Mouse (Mus musculus) spleen, embryonic (tissue): ENCODE measurements around the gene Olfr1293-ps.

Source experiments
- CTCF ChIA-PET: fragments of 350-600 bp; sonication (Branson Sonifier 250); formaldehyde crosslinking; loops from one replicate; lab custom pipeline; 2022; lab: Charles Lee

The Olfr1293-ps gene

DNA sequence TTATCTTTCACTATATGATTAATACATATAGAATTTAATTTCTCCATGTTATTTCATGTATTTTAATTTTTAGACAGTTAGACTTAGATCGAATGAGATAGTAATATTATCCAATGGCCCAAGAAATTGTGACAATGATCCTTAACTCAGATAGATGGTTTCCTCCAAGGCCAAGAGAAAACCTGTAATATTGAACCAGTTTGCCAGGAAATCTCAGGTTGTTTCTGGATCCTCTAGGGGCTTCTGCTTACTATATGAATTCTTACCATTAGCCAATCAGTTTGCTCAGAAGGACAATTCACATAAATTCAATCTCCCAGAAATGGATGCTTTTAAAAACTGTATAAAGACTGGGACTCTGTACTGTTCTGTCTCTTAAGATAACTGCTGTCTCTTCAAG is at the start of gene Olfr1293-ps:
Olfr1293-ps (plus strand) TSS at position 301 of the 400 bp plus-strand sequence.
- CTCF ChIA-PET: no interaction called here

GRCm38 (mm10) chr2:111480519-111480918 is 44.5 kb upstream of the Olfr1293-ps start, which contains the start of gene Olfr1289:
Gene Olfr1289, plus strand, starts transcription at chr2:111480819.
- CTCF ChIA-PET: no interaction called here

GRCm38 (mm10) chr2:111493729-111494128 is 31.3 kb upstream of the Olfr1293-ps start, which contains the start of gene Olfr1290:
Gene Olfr1290, minus strand, starts transcription at chr2:111493829.
- CTCF ChIA-PET: no interaction called here

- CTCF ChIA-PET: no interaction called here
These were observed 28.1 kb upstream of the Olfr1293-ps start, which contains the start of gene Olfr1291-ps1 for GRCm38 (mm10) chr2:111496880-111497279. Gene Olfr1291-ps1, plus strand, starts transcription at chr2:111497180.

- CTCF ChIA-PET: no interaction called here
These were observed 7.6 kb upstream of the Olfr1293-ps start for GRCm38 (mm10) chr2:111517451-111517850.

GRCm38 (mm10) chr2:111540191-111540590 is 15.2 kb downstream of the Olfr1293-ps start, which contains the start of gene Olfr1294:
Gene Olfr1294, minus strand, starts transcription at chr2:111540291.
- CTCF ChIA-PET: no interaction called here

DNA sequence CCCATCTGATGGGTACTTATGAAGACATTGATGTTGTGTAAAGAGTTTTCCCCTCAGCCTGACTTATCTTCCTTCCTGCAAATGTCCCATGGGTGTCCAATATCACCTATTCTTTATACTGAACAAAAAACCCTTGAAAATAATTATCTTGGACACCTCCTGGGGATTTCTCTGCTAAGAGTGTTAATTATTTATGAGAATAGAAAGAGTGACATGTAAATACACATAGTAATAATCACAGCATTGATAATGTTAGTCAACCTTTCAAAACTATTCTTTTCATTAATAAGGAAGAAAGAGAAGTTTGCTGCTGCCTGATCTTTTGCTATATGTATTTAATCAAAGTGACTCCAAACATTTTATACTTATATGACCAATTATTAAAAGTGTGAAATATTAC is 44.6 kb downstream of the Olfr1293-ps start, which contains the start of gene Olfr1295:
Olfr1295 (minus strand) TSS at position 101 of the 400 bp plus-strand sequence.
- CTCF ChIA-PET: no interaction called here
